Mouse (Mus musculus): ENCODE measurements at regions not wholly inside any gene's neighbourhood (a gene's known extent, or its start where the extent isn't known, plus 50 kb on each side); places are given as distances from the start of the nearest gene placed in this dataset.

GRCm38 (mm10) chr12:77092143-77092542, 130.1 kb upstream of the Max start:
- TF ChIP-seq POLR2A (IDR thresholded peaks at IDR 0.05; ENCODE audit: control insufficient read depth, low read depth, low read length), result no peak
- no peak for TF ChIP-seq CTCF (IDR thresholded peaks at IDR 0.05; ENCODE audit: control insufficient read depth, insufficient read depth, insufficient replicate concordance, low read depth, low read length)
